Comparison of ENCODE assay signal across 22 mouse cellular contexts in genomic region chr6:33502388-33502787, GRCm38 (mm10).
DNase-seq lines count a peak whose midpoint lies in the region; ATAC-seq and TF ChIP-seq lines count a peak whose summit lies in the region.
"Had no signal": no experiment of that assay in that cellular context is flagged by ENCODE, and none has a peak within 500 bp of the region (broad histone marks: within the 10 kb centered on the region; RNA-seq: fewer than 3 reads in every experiment).

No protein-coding gene starts in this region.

- ATAC-seq in midbrain, embryonic 14.5 days (ENCODE audit: low FRiP score, low TSS enrichment) = no peak
- no peak for ATAC-seq in midbrain, postnatal 0 days (ENCODE audit: low FRiP score)
- ATAC-seq: CD4-positive, CD25-positive, alpha-beta regulatory T cell, adult 4 months; forebrain, embryonic 13.5 days; forebrain, embryonic 16.5 days had no signal

- no peaks in the 10 kb centered on the region for H3K27me3 ChIP-seq in midbrain, embryonic 14.5 days (ENCODE audit: control insufficient read depth, insufficient read depth, low read length)
- no peaks in the 10 kb centered on the region for H3K27me3 ChIP-seq in midbrain, postnatal 0 days (ENCODE audit: insufficient read depth, low read length)
- H3K27me3 ChIP-seq: forebrain, embryonic 13.5 days; hindbrain, embryonic 12.5 days; hindbrain, embryonic 15.5 days had no signal

- no peak overlapping the region for H3K4me2 ChIP-seq in midbrain, embryonic 14.5 days (ENCODE audit: low read length)
- no peak overlapping the region for H3K4me2 ChIP-seq in midbrain, postnatal 0 days (ENCODE audit: low read depth, low read length, poor library complexity, severe bottlenecking)
- H3K4me2 ChIP-seq: forebrain, embryonic 13.5 days; heart, embryonic 11.5 days; hindbrain, embryonic 12.5 days; hindbrain, embryonic 15.5 days had no signal

- no peaks in the 10 kb centered on the region for H3K9me3 ChIP-seq in midbrain, embryonic 14.5 days (ENCODE audit: control insufficient read depth, low read length)
- H3K9me3 ChIP-seq in midbrain, postnatal 0 days (ENCODE audit: low read length) = no peaks in the 10 kb centered on the region
- H3K9me3 ChIP-seq: forebrain, embryonic 10.5 days; forebrain, embryonic 13.5 days; hindbrain, embryonic 12.5 days; hindbrain, embryonic 15.5 days had no signal

- no peak overlapping the region for H3K27ac ChIP-seq in midbrain, embryonic 14.5 days (replicated peaks; ENCODE audit: low read depth, low read length)
- no peak overlapping the region for H3K27ac ChIP-seq in midbrain, postnatal 0 days (ENCODE audit: low read depth, low read length)
- H3K27ac ChIP-seq: forebrain, embryonic 10.5 days; forebrain, embryonic 13.5 days; gastrocnemius, adult 2 months; hindbrain, embryonic 12.5 days; hindbrain, embryonic 15.5 days had no signal

- 40% methylated on average over 4 of the region's 4 CpGs for WGBS in midbrain, embryonic 14.5 days
- WGBS in midbrain, postnatal 0 days = 47% methylated on average over 4 of the region's 4 CpGs

- no peak overlapping the region for H3K4me3 ChIP-seq in midbrain, embryonic 14.5 days (replicated peaks; ENCODE audit: low read depth, low read length)
- H3K4me3 ChIP-seq in midbrain, postnatal 0 days (ENCODE audit: low read depth, low read length) = no peak overlapping the region
- H3K4me3 ChIP-seq: forebrain, embryonic 10.5 days; forebrain, embryonic 13.5 days; gastrocnemius, adult 2 months; hindbrain, embryonic 12.5 days; hindbrain, embryonic 15.5 days had no signal

- H3K36me3 ChIP-seq in midbrain, embryonic 14.5 days (ENCODE audit: control insufficient read depth, insufficient read depth, low read length) = no peaks in the 10 kb centered on the region
- H3K36me3 ChIP-seq in midbrain, postnatal 0 days (ENCODE audit: insufficient read depth, low read length) = no peaks in the 10 kb centered on the region
- H3K36me3 ChIP-seq: hindbrain, embryonic 12.5 days; hindbrain, embryonic 15.5 days had no signal

- no peak overlapping the region for H3K9ac ChIP-seq in midbrain, embryonic 14.5 days (replicated peaks; ENCODE audit: low read length)
- H3K9ac ChIP-seq in midbrain, postnatal 0 days (replicated peaks; ENCODE audit: low read length, poor library complexity, severe bottlenecking) = no peak overlapping the region
- H3K9ac ChIP-seq: forebrain, embryonic 13.5 days; hindbrain, embryonic 12.5 days; hindbrain, embryonic 15.5 days had no signal

- H3K4me1 ChIP-seq in midbrain, embryonic 14.5 days (ENCODE audit: control insufficient read depth, insufficient read depth, low read length) = 0 out of 2 replicates have a peak, but pooled peaks cover 2% of the 10 kb centered on the region
- no peaks in the 10 kb centered on the region for H3K4me1 ChIP-seq in midbrain, postnatal 0 days (ENCODE audit: insufficient read depth, low read length)

- peak; percentile 19 to 56 for DNase-seq in frontal cortex, adult 2 months (ENCODE audit: extremely low spot score in 1 of 2, low spot score in 1 of 2)
- no peak for DNase-seq in frontal cortex, postnatal 10 days (ENCODE audit: low spot score in 2 of 2)
- DNase-seq in midbrain, embryonic 14.5 days = peak; percentile 20
- no peak for DNase-seq in midbrain, postnatal 0 days (ENCODE audit: low spot score)
- peak; percentile 26 for DNase-seq in 3T3-L1 (ENCODE audit: low read depth, low spot score)
- peak; percentile 49 for DNase-seq in telencephalon, adult 2 months (ENCODE audit: low read depth, low spot score)
- no peak for DNase-seq in testis, postnatal 10 days (ENCODE audit: low spot score)
- DNase-seq: adrenal gland, adult 2 months; adrenal gland, postnatal 14 days; cerebellum, adult 11-12 months; cerebellum, adult 8-10 months; cerebellum, postnatal 10 days; gastrocnemius, adult 2 months; gastrocnemius, postnatal 14 days; heart, adult 11 months had no signal

- no peak for TF ChIP-seq CTCF in midbrain, postnatal 0 days (IDR thresholded peaks at IDR 0.05)

Comparison
In these comparisons a context has a peak if more than half of its experiments do, and no peak if none do; other contexts are left out.
1. DNase-seq: peak in frontal cortex, adult 2 months (2 of 2), midbrain, embryonic 14.5 days (single experiment), 3T3-L1 (single experiment) and telencephalon, adult 2 months (single experiment); none in frontal cortex, postnatal 10 days (0 of 2), midbrain, postnatal 0 days (single experiment) and testis, postnatal 10 days (single experiment).